Mouse (Mus musculus) cortical plate, adult 2 months (tissue): ENCODE data around the gene Olfr1509.

ENCODE experiments used
- CTCF ChIP-seq: fragments of 200-500 bp; IDR thresholded peaks from 2 replicates; pipeline ENCODE4 v1.5.1; 2011; ENCODE audit warnings: mild to moderate bottlenecking, control low read depth, low read length; ENCODE audit not compliant: insufficient read depth; ENCODE audit errors: extremely low read depth
- POLR2A ChIP-seq: fragments of 200-500 bp; IDR thresholded peaks from 2 replicates; pipeline ENCODE4 v1.6.1; 2011; ENCODE audit warnings: mild to moderate bottlenecking, low read length, control low read depth; ENCODE audit not compliant: insufficient read depth; ENCODE audit errors: extremely low read depth

DNA sequence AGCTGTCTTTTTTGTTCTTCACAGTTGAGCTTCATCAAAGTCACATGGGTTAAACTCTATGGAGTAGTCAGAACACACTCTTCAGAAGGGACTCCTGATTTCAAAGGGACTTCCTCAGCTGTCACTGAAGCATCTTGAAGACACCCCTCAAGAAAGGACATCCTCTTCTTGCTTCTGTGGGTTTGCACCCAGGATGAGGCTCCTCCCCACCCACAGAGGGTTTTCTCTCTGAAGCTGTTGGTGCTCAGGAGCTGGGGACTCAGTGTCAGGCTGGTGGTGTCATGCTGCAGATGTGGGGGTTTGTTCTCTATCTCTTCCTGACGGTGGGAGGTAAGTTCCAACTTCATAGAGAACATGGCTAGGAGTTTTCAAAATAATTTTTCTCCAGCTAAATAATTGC, 15.1 kb upstream of the Olfr1509 start:
- TF ChIP-seq POLR2A = no peak
- TF ChIP-seq CTCF = no peak
